ENCODE assay signal across 27 mouse cellular contexts in genomic region chr17:87878556-87879483, GRCm38 (mm10). TPM values are rescaled to one million over a fixed set of nuclear protein-coding genes. Genes with fewer than 3 reads are reported as not detected.
DNase-seq lines count a peak whose midpoint lies in the region; ATAC-seq and TF ChIP-seq lines count a peak whose summit lies in the region.
"Had no signal": no experiment of that assay in that cellular context is flagged by ENCODE, and none has a peak within 500 bp of the region (broad histone marks: within the 10 kb centered on the region; RNA-seq: fewer than 3 reads in every experiment).

No protein-coding gene starts in this region.

- no peak overlapping the region for H3K4me2 ChIP-seq in forebrain, embryonic 11.5 days (ENCODE audit: low read depth, low read length, severe bottlenecking)
- H3K4me2 ChIP-seq in forebrain, postnatal 0 days (ENCODE audit: low read depth): no peak overlapping the region
- no peak overlapping the region for H3K4me2 ChIP-seq in kidney, embryonic 16.5 days (replicated peaks; ENCODE audit: low read depth, low read length)
- H3K4me2 ChIP-seq: liver, embryonic 15.5 days had no signal

- no peaks in the 10 kb centered on the region for H3K9me3 ChIP-seq in forebrain, embryonic 11.5 days (ENCODE audit: control insufficient read depth, low read length)
- no peaks in the 10 kb centered on the region for H3K9me3 ChIP-seq in forebrain, postnatal 0 days (ENCODE audit: low read length)
- H3K9me3 ChIP-seq in kidney, embryonic 16.5 days (ENCODE audit: low read length): no peaks in the 10 kb centered on the region
- H3K9me3 ChIP-seq: liver, embryonic 15.5 days; neural tube, embryonic 12.5 days had no signal

- TF ChIP-seq CTCF in forebrain, postnatal 0 days (IDR thresholded peaks at IDR 0.05; ENCODE audit: low read depth): no peak

- H3K9ac ChIP-seq in forebrain, embryonic 11.5 days (ENCODE audit: low read length): no peak overlapping the region
- H3K9ac ChIP-seq in forebrain, postnatal 0 days: no peak overlapping the region
- no peak overlapping the region for H3K9ac ChIP-seq in kidney, embryonic 16.5 days (replicated peaks; ENCODE audit: low read length)
- H3K9ac ChIP-seq: liver, embryonic 15.5 days; neural tube, embryonic 12.5 days had no signal

- H3K4me1 ChIP-seq in forebrain, embryonic 11.5 days (replicated peaks; ENCODE audit: control insufficient read depth, insufficient read depth, low read length): peaks cover 16% of the 10 kb centered on the region
- peaks cover 4% of the 10 kb centered on the region for H3K4me1 ChIP-seq in forebrain, postnatal 0 days (ENCODE audit: insufficient read depth)
- peaks cover 18% of the 10 kb centered on the region for H3K4me1 ChIP-seq in kidney, embryonic 16.5 days (ENCODE audit: insufficient read depth, low read length)
- H3K4me1 ChIP-seq: liver, embryonic 15.5 days had no signal

- peak; percentile 52 for ATAC-seq in forebrain, embryonic 11.5 days (replicated peaks; ENCODE audit: low FRiP score)
- no peak for ATAC-seq in forebrain, postnatal 0 days
- ATAC-seq in kidney, embryonic 16.5 days (ENCODE audit: low FRiP score, low TSS enrichment): no peak

- no peaks in the 10 kb centered on the region for H3K36me3 ChIP-seq in forebrain, embryonic 11.5 days (ENCODE audit: control insufficient read depth, insufficient read depth, low read length)
- no peaks in the 10 kb centered on the region for H3K36me3 ChIP-seq in forebrain, postnatal 0 days (ENCODE audit: insufficient read depth)
- no peaks in the 10 kb centered on the region for H3K36me3 ChIP-seq in kidney, embryonic 16.5 days (ENCODE audit: insufficient read depth, low read length)
- H3K36me3 ChIP-seq: liver, embryonic 15.5 days; neural tube, embryonic 12.5 days had no signal

- H3K4me3 ChIP-seq in forebrain, embryonic 11.5 days (ENCODE audit: low read depth, low read length): no peak overlapping the region
- no peak overlapping the region for H3K4me3 ChIP-seq in forebrain, postnatal 0 days (ENCODE audit: low read depth, low read length)
- no peak overlapping the region for H3K4me3 ChIP-seq in kidney, embryonic 16.5 days (ENCODE audit: low read length)
- H3K4me3 ChIP-seq: liver, embryonic 15.5 days; neural tube, embryonic 12.5 days had no signal

- 16% methylated on average over 10 of the region's 10 CpGs for WGBS in forebrain, embryonic 11.5 days
- 43% methylated on average over 10 of the region's 10 CpGs for WGBS in forebrain, postnatal 0 days
- 69% methylated on average over 10 of the region's 10 CpGs for WGBS in kidney, embryonic 16.5 days

- 0 out of 2 replicates have a peak overlapping the region, but pooled peaks have one; percentile 7 for H3K27ac ChIP-seq in forebrain, embryonic 11.5 days (ENCODE audit: low read depth, low read length)
- H3K27ac ChIP-seq in forebrain, postnatal 0 days (ENCODE audit: low read depth, low read length): no peak overlapping the region
- 0 out of 2 replicates have a peak overlapping the region, but pooled peaks have one; percentile 9 for H3K27ac ChIP-seq in kidney, embryonic 16.5 days (ENCODE audit: low read length)
- H3K27ac ChIP-seq: liver, embryonic 15.5 days; neural tube, embryonic 12.5 days had no signal

- H3K27me3 ChIP-seq in forebrain, embryonic 11.5 days (ENCODE audit: control insufficient read depth, insufficient read depth, low read length): no peaks in the 10 kb centered on the region; the same call in 1 of the 2 replicates
- H3K27me3 ChIP-seq in forebrain, postnatal 0 days (ENCODE audit: insufficient read depth, low read length): no peaks in the 10 kb centered on the region
- no peaks in the 10 kb centered on the region for H3K27me3 ChIP-seq in kidney, embryonic 16.5 days (ENCODE audit: insufficient read depth, low read length)
- H3K27me3 ChIP-seq: CH12.LX; liver, embryonic 15.5 days; neural tube, embryonic 12.5 days had no signal

- DNase-seq in forebrain, embryonic 11.5 days (ENCODE audit: low spot score): peak; percentile 51
- DNase-seq in forebrain, postnatal 0 days: no peak
- no peak for DNase-seq in kidney, adult 11 months
- peak; percentile 1 for DNase-seq in urinary bladder, postnatal 14 days (ENCODE audit: low spot score)
- no peak for DNase-seq in urinary bladder, adult 18-20 months (ENCODE audit: low spot score in 2 of 2)
- no peak for DNase-seq in left cerebral cortex, adult 11 months (ENCODE audit: low spot score)
- DNase-seq in kidney, postnatal 36 days: no peak
- DNase-seq: kidney, adult 8-10 months; layer of hippocampus, adult 9-11 months; thymus, adult 18-20 months had no signal

RNA-seq across cellular contexts. Expression of gene Rpl36-ps4, which starts 42.0 kb away (rescaled TPM):
- polyA plus RNA-seq in forebrain, embryonic 11.5 days (2014; fragmentation: Nextera tagmentation; extraction: Ambion mirVana): not detected in 2 replicates
- not detected in 2 replicates for total RNA-seq in forebrain, postnatal 0 days (2014; rRNA removed)
- polyA plus RNA-seq in forebrain, postnatal 0 days (2015; fragmentation: Nextera tagmentation; extraction: Ambion mirVana): not detected in 2 replicates
- not detected in 2 replicates for polyA plus RNA-seq in kidney, embryonic 16.5 days (2015; fragmentation: Nextera tagmentation; extraction: Ambion mirVana)
- total RNA-seq: adrenal gland, postnatal 25 days; CH12.LX; gastrocnemius, adult 8-10 months; granulocyte monocyte progenitor cell, adult 5-6 weeks; heart, postnatal 4 days; MEL; monocyte, adult 5-6 weeks had no signal
- polyA plus RNA-seq: embryonic facial prominence, embryonic 11.5 days; frontal cortex, adult 2 months; heart, embryonic 14.5 days; limb, embryonic 14.5 days; liver, embryonic 15.5 days; lung, postnatal 0 days; neural tube, embryonic 12.5 days; spleen, adult 2 months; stomach, embryonic 14.5 days had no signal

Comparison
In these comparisons a context has a peak if more than half of its experiments do, and no peak if none do; other contexts are left out.
1. DNase-seq: peak in forebrain, embryonic 11.5 days (single experiment) and urinary bladder, postnatal 14 days (single experiment); none in forebrain, postnatal 0 days (single experiment), kidney, adult 11 months (single experiment), urinary bladder, adult 18-20 months (0 of 2), left cerebral cortex, adult 11 months (single experiment) and kidney, postnatal 36 days (0 of 2).